Mouse (Mus musculus): Measurements from ENCODE around the gene Lrrc38. TPM values are rescaled to one million over a fixed set of nuclear protein-coding genes. Genes with fewer than 3 reads are reported as not detected.

Gene Lrrc38
- polyA plus RNA-seq, 1 experiment from 2014 or later, result 0.40 TPM

DNA sequence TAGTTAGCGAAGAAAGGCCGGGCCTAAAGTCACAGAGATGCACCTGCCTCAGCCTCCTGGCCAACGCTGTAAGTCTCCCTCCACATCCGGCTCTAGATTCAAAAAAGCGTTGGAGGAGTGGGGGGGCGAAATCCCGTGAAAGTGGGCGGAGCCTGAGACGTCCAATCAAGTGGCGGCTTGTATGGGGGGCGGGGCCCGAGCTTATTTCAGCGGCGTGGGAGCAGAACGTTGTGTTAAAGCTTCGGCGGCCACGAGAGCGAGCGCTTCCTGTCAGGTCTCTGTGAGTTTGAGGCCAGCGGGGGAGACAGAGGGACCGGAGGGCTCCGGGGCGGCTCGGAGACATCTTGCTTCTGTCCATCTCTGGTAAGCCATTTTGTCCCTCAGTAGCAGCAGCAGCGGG, 44.6 kb downstream of the Lrrc38 start, which contains the start of gene Pramel1:
Pramel1 (plus strand) TSS at position 248 of the 400 bp plus-strand sequence.
- Histone ChIP-seq H3K27ac (replicated peaks) (no peak within 1 kb of the TSS), H3K4me2 (no peak within 1 kb of the TSS), H3K4me3 (no peak within 1 kb of the TSS), H3K36me3 (no peaks in the 10 kb centered on the region), H3K27me3 (replicated peaks) (peaks cover 8% of the 10 kb centered on the region), H3K4me1 (no peaks in the 10 kb centered on the region), H3K9me3 (peaks cover 3% of the 10 kb centered on the region; the same call in 1 of the 2 replicates), H3K9ac (no peak within 1 kb of the TSS)
- no peak for ATAC-seq (ENCODE audit: extremely low read depth, insufficient number of reproducible peaks, low FRiP score, low TSS enrichment)
- WGBS, result 63% methylated on average over 26 of the region's 26 CpGs

DNA sequence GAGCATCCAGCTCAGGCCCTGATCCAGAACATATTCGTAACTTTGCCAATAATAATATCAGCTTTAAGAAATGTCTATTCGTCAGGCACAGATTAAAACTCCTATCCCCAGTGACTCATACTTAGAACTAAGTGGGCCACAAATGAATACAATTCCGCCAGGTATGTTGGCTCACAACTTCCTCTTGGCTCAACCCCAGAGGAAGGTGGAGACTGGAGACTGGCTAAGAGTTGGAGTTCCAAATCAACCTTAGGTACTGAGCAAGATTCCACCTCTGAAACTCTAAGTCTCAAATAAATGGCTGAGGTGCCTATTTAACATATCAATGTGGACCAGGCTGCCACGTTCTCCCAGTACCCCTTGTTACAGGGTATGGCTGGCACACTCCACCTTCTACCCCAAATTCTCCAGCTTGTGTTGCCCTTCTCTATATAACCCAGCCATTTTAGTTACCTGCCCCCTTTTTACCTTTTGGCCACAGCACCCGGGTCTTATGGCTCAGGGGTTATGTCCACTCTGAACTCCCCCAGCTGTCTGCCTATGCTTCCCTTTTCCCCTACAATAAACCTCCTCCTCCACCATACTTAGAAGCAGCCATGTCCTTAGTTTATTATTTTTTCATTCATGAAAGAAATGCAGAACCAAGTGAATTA, 62.1 kb downstream of the Lrrc38 start:
- H3K36me3 ChIP-seq, result peaks cover 27% of the 10 kb centered on the region
- peak overlapping the region; percentile 72 for H3K4me3 ChIP-seq
- H3K9ac ChIP-seq, result peak overlapping the region; percentile 82
- H3K4me1 ChIP-seq, result peaks cover 9% of the 10 kb centered on the region
- ATAC-seq (ENCODE audit: extremely low read depth, insufficient number of reproducible peaks, low FRiP score, low TSS enrichment), result no peak
- H3K9me3 ChIP-seq, result no peaks in the 10 kb centered on the region
- 70% methylated on average over 5 of the region's 5 CpGs for WGBS
- no peaks in the 10 kb centered on the region for H3K27me3 ChIP-seq (replicated peaks)
- peak overlapping the region; percentile 84; the same call in 1 of the 2 replicates for H3K27ac ChIP-seq (replicated peaks)
- peak overlapping the region; percentile 70 for H3K4me2 ChIP-seq

DNA sequence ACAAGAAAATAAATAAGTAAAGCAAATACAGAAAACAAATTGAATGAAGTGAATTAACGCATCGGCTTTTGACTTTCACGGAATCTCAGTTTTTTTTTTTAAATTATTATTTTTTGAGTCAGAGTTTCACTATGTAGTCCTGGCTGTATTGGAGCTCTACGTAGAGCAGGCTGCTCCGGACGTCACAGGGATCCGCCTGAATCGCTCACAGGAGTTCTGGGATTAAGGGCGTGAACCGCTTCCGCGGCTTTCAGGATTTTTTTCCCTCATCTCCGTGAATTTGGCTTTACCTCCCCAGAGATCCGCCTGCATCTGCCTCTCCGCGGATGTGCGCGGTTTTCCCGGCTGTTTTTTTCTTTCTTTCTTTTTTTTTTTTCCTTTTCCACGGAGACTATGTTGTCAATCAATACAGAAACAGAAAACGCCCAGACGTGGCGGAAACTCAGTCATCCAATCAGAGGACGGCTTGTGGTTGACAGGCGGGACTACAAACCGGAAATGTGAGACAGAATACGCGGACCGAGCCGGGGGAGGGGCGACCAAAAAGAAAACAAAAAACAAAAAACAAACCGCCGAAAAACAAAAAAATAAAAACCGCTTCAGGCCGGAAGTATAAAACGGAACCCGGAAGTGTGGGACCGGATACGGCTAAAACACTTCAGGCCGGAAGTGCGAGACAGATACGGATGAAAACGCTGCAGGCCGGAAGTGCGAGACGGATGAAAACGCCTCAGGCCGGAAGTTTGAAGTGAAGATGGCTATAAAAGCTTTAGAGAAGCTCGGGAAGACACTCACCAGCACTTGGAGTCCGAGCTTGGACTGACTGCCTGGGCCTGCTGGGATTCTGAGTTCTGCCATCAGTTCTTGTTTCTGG, 62.9 kb downstream of the Lrrc38 start, which contains the start of gene Pramef8:
Pramef8 (plus strand) TSS at position 208 of the 874 bp plus-strand sequence.
- WGBS, result 1% methylated on average over 50 of the region's 50 CpGs

DNA sequence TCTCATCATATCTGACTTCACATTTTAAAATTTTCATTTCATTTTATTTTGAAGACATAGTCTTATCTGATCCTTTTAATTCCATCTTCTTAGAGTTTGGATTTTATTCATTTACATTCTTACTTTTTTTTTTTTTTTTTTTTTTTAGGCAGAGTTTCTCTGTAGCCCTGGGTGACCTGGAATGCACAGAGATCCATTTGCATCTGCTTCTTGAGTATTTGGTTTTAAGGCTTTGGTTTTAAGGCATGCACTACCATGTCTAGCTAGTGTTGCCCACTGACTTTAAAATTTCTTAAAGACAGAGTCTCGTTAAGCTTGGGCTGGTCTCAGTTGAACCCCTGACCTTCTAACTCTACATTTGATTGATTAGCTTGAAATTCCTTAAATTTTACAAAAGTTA, 64.1 kb downstream of the Lrrc38 start:
- peak overlapping the region; percentile 68; the same call in 1 of the 2 replicates for H3K4me2 ChIP-seq
- H3K9me3 ChIP-seq, result no peaks in the 10 kb centered on the region
- H3K4me3 ChIP-seq, result no peak overlapping the region
- whole genome bisulfite sequencing, result 95% methylated on average over 1 of the region's 1 CpGs
- no peaks in the 10 kb centered on the region for H3K27me3 ChIP-seq (replicated peaks)
- peaks cover 46% of the 10 kb centered on the region for H3K36me3 ChIP-seq
- peaks cover 9% of the 10 kb centered on the region for H3K4me1 ChIP-seq
- no peak overlapping the region for H3K9ac ChIP-seq
- ATAC-seq (ENCODE audit: extremely low read depth, insufficient number of reproducible peaks, low FRiP score, low TSS enrichment), result no peak
- H3K27ac ChIP-seq (replicated peaks), result no peak overlapping the region

More for the DNA sequence above, 62.9 kb downstream of the Lrrc38 start, which contains the start of gene Pramef8:
- H3K4me2 ChIP-seq, result peak within 1 kb of the TSS; percentile 70
- H3K9ac ChIP-seq, result peak within 1 kb of the TSS; percentile 82
- peak; percentile 85; the same call in 1 of the 2 replicates for ATAC-seq (ENCODE audit: extremely low read depth, insufficient number of reproducible peaks, low FRiP score, low TSS enrichment)
- H3K4me1 ChIP-seq, result peaks cover 9% of the 10 kb centered on the region
- no peaks in the 10 kb centered on the region for H3K27me3 ChIP-seq (replicated peaks)
- peak within 1 kb of the TSS; percentile 72 for H3K4me3 ChIP-seq
- H3K9me3 ChIP-seq, result no peaks in the 10 kb centered on the region
- H3K27ac ChIP-seq (replicated peaks), result peak within 1 kb of the TSS; percentile 84
- H3K36me3 ChIP-seq, result peaks cover 35% of the 10 kb centered on the region

DNA sequence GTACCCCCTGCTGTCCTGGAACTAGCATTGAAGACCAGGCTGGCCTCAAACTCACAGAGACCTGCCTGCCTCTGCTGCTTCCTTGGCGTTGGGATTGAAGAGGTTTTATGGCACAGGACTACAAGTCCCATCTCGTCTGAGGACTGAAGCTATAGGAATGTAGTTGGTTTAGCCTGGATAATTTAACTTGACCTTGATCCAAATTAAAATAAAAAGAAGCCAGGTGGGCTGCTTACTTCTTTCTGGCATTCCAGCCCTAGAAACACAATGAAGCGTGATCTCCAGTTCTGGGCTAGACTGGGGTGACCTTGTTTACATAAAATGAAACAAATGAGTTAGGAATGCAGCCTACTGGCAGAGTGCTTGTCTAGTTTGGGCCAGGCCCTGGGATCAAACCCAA, 64.6 kb downstream of the Lrrc38 start:
- no peaks in the 10 kb centered on the region for H3K27me3 ChIP-seq (replicated peaks)
- no peaks in the 10 kb centered on the region for H3K9me3 ChIP-seq
- ATAC-seq (ENCODE audit: extremely low read depth, insufficient number of reproducible peaks, low FRiP score, low TSS enrichment), result no peak
- peaks cover 9% of the 10 kb centered on the region for H3K4me1 ChIP-seq
- H3K36me3 ChIP-seq, result peaks cover 51% of the 10 kb centered on the region
- H3K4me3 ChIP-seq, result no peak overlapping the region
- H3K9ac ChIP-seq, result no peak overlapping the region
- H3K4me2 ChIP-seq, result no peak overlapping the region
- 88% methylated on average over 3 of the region's 3 CpGs for WGBS
- no peak overlapping the region for H3K27ac ChIP-seq (replicated peaks)

Other genes starting within 250 kb of the Lrrc38 start
- gene Prdm2, start 136.8 kb upstream of the Lrrc38 start, polyA plus RNA-seq (2015; fragmentation: Nextera tagmentation; extraction: Ambion mirVana), result 7.0 and 7.5 TPM in 2 replicates
- gene Pdpn, start 50.2 kb upstream of the Lrrc38 start, polyA plus RNA-seq (2015; fragmentation: Nextera tagmentation; extraction: Ambion mirVana), result 25.4 and 28.0 TPM in 2 replicates
- gene Pramel1, start 44.7 kb downstream of the Lrrc38 start, polyA plus RNA-seq (2015; fragmentation: Nextera tagmentation; extraction: Ambion mirVana), result not detected in 2 replicates
- gene Pramef8, start 62.7 kb downstream of the Lrrc38 start, polyA plus RNA-seq (2015; fragmentation: Nextera tagmentation; extraction: Ambion mirVana), result 11.0 and 13.2 TPM in 2 replicates
- gene Oog4, start 100.6 kb downstream of the Lrrc38 start, polyA plus RNA-seq (2015; fragmentation: Nextera tagmentation; extraction: Ambion mirVana), result not detected in 2 replicates
- not detected in 2 replicates for gene Gm13043, start 161.6 kb downstream of the Lrrc38 start, polyA plus RNA-seq (2015; fragmentation: Nextera tagmentation; extraction: Ambion mirVana)
- gene Gm13040, start 186.2 kb downstream of the Lrrc38 start, polyA plus RNA-seq (2015; fragmentation: Nextera tagmentation; extraction: Ambion mirVana), result not detected in 2 replicates
- gene BC080695, start 201.9 kb downstream of the Lrrc38 start, polyA plus RNA-seq (2015; fragmentation: Nextera tagmentation; extraction: Ambion mirVana), result not detected in 2 replicates
- gene Gm13057, start 202.0 kb downstream of the Lrrc38 start, polyA plus RNA-seq (2015; fragmentation: Nextera tagmentation; extraction: Ambion mirVana), result not detected in 2 replicates

Measured in heart, embryonic 13.5 days (tissue).